Mouse (Mus musculus) C2C12 (cell line): ENCODE results near the gene Rapgefl1. TPM values are rescaled to one million over a fixed set of nuclear protein-coding genes. Genes with fewer than 3 reads are reported as not detected.
"Not testable (repeated sequence)": the region's sequence is repeated elsewhere in the genome, so short reads cannot be mapped to it uniquely, and the experiment has no call there.

Experiments used
- H3K27me3 ChIP-seq: one replicate; pipeline ENCODE4 v1.6.1; 2011; ENCODE audit not compliant: control insufficient read depth, insufficient read depth, insufficient read length
- H3K36me3 ChIP-seq: one replicate; pipeline ENCODE4 v1.6.1; 2011; ENCODE audit not compliant: control insufficient read depth, insufficient read depth
- H3K4me3 ChIP-seq: one replicate; pipeline ENCODE4 v1.5.1; 2011; ENCODE audit warnings: mild to moderate bottlenecking, control low read depth; ENCODE audit not compliant: poor library complexity, insufficient read depth, severe bottlenecking
- H3K79me2 ChIP-seq: one replicate; pipeline ENCODE4 v1.6.1; 2011; ENCODE audit not compliant: control insufficient read depth, insufficient read depth
- H3K79me3 ChIP-seq: one replicate; pipeline ENCODE4 v1.6.1; 2011; ENCODE audit warnings: low read depth, control low read depth
- H3ac ChIP-seq: one replicate; pipeline ENCODE3; 2011; ENCODE audit warnings: low read depth; ENCODE audit not compliant: control insufficient read depth, insufficient read length
- CEBPB ChIP-seq: IDR thresholded peaks from one replicate; pipeline ENCODE4 v1.6.1; 2011; ENCODE audit warnings: low read depth, mild to moderate bottlenecking, control low read depth, moderate library complexity
- CTCF ChIP-seq: IDR thresholded peaks from one replicate; pipeline ENCODE4 v1.5.1; 2011; ENCODE audit not compliant: control insufficient read depth, insufficient read depth, insufficient read length
- FOSL1 ChIP-seq: IDR thresholded peaks from one replicate; pipeline ENCODE4 v1.8.0; 2011; ENCODE audit warnings: mild to moderate bottlenecking, low read length; ENCODE audit not compliant: poor library complexity, insufficient read depth, severe bottlenecking
- MAX ChIP-seq: IDR thresholded peaks from one replicate; pipeline ENCODE4 v1.6.1; 2011; ENCODE audit warnings: mild to moderate bottlenecking, control low read depth
- MYOD1 ChIP-seq: IDR thresholded peaks from one replicate; pipeline ENCODE4 v1.6.1; 2011; ENCODE audit warnings: low read depth; ENCODE audit not compliant: control insufficient read depth, insufficient read length
- MYOG ChIP-seq: IDR thresholded peaks from one replicate; pipeline ENCODE4 v1.6.1; 2011; ENCODE audit not compliant: control insufficient read depth, insufficient read length; ENCODE audit errors: extremely low read depth
- USF1 ChIP-seq: IDR thresholded peaks from one replicate; pipeline ENCODE4 v1.6.1; 2011; ENCODE audit warnings: low read depth, mild to moderate bottlenecking, control low read depth, moderate library complexity
- polyA plus RNA-seq: library from polyadenylated mRNA; unstranded; fragments of >200 nt; fragmentation: generic; extraction: Trizol; gene quantifications from one replicate; pipeline ENCODE4 v1.2.1, GENCODE M21; 2012; ENCODE audit warnings: missing spikeins

The Rapgefl1 gene
- polyA plus RNA-seq, 1 experiment: 0.66 TPM

DNA sequence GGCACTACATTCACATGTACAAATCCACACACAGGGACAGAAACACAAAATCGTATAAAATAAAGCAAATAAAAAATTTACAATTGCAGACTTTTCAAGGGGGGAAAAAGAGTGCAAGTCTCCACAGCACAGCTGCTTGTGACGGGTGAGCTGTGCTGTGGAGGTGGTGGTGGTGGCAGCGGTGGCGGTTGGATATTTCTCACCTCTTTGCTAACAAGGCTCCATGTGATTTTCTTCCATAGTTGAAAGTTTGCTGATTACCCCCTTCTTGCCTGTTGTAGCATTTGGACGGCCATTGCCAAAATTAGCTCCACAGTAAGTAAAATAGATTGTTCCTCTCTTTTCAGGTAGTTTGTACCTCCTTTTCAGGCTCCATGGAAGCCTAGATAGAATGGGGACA is 32.0 kb upstream of the Rapgefl1 start, which contains the start of gene Casc3:
Casc3 (plus strand) TSS at position 301 of the 400 bp plus-strand sequence.
- peaks cover 32% of the 10 kb centered on the region for H3K79me2 ChIP-seq
- H3K27me3 ChIP-seq: no peaks in the 10 kb centered on the region
- H3K36me3 ChIP-seq: peaks cover 85% of the 10 kb centered on the region
- H3K79me3 ChIP-seq: peaks cover 20% of the 10 kb centered on the region
- no peak within 1 kb of the TSS for H3K4me3 ChIP-seq
- no peak for TF ChIP-seq USF1
- no peak for TF ChIP-seq MYOD1
- no peak for TF ChIP-seq CTCF
- no peak for TF ChIP-seq MYOG
- H3ac ChIP-seq: no peak within 1 kb of the TSS

DNA sequence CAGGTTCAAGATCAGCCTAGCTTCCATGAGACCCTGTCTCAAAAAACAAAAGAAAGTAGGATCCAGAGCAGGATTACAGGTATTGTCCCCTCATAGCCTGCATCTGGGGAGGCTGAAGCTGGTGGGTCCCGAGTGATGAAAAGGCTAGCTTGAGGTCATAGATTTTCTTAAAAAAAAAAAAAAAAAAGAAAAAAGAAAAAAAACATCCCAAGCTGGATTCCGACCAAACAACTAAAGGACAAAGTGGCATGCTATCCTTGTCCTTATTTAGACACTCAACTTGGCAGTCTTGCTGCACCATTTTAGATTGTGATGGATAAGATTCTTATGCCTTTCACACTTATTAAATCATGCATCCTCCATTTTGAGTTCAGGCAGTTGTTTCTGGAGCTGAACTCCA is 28.2 kb upstream of the Rapgefl1 start:
- Histone ChIP-seq H3K27me3 (no peaks in the 10 kb centered on the region), H3ac (no peak overlapping the region), H3K79me2 (peaks cover 46% of the 10 kb centered on the region), H3K4me3 (no peak overlapping the region), H3K79me3 (peaks cover 36% of the 10 kb centered on the region), H3K36me3 (peaks cover 73% of the 10 kb centered on the region)
- TF ChIP-seq USF1: no peak
- no peak for TF ChIP-seq CTCF
- no peak for TF ChIP-seq FOSL1
- TF ChIP-seq MAX: no peak
- TF ChIP-seq CEBPB: no peak
- no peak for TF ChIP-seq MYOD1
- no peak for TF ChIP-seq MYOG

DNA sequence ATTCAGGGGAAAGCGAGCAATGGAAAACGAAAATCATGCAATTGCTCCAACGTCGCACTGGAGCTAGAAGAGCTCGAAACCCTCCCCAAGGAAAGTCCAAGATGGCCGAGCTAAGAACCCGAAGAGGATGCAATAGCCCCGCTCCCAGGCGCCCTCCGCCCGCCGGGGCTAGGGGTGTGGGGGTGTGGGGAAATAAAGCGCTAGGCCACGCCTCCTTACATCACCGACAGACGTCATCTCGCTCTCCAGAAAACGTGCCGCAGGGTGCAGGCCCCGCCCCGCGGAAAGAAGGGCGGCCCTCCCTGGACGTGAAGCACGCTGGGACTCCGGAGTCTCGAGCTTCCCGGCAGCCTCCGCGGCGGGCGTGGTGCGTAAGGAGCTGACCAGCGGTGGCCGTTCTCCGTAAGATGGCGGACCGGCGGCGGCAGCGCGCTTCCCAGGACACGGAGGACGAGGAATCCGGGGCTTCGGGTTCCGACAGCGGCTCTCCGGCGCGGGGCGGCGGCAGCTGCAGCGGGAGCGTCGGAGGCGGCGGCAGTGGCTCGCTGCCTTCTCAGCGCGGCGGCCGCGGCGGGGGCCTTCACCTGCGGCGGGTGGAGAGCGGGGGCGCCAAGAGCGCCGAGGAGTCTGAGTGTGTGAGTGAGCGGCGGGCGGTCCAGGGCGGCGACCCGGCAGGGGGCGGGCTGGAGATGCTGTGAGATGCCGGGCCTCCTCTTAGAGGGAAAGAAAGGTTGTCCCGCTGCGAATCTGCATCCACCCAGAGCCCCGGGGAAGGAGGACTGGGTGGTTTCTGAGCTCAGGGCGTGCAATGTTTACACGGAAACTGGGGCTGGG is 26.9 kb upstream of the Rapgefl1 start:
- Histone ChIP-seq H3K79me3 (peaks cover 48% of the 10 kb centered on the region), H3K36me3 (peaks cover 71% of the 10 kb centered on the region), H3K4me3 (peak overlapping the region; percentile 79), H3ac (peak overlapping the region; percentile 98), H3K79me2 (peaks cover 50% of the 10 kb centered on the region), H3K27me3 (no peaks in the 10 kb centered on the region)
- TF ChIP-seq FOSL1: no peak
- TF ChIP-seq MAX: peak; percentile 83

DNA sequence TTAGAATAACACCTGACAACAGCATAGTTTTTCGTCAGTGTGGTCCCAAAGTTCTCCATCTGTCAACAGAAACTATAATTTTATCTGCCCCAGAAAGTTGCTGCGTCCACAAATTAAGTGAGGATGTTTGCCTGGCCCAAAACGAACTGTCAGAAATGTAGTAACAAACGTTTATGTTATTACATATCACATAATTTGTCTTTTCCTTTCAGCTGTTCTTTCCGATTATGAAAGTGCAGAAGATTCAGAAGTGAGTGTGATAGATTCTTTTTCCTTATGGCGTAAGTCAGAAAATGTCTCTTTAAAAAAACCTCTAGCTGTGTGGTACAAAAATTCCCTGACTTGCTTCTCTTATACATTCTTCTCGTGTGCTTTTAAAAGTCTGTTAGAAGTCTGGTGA is 25.9 kb upstream of the Rapgefl1 start:
- Histone ChIP-seq H3K4me3 (peak overlapping the region; percentile 79), H3ac (peak overlapping the region; percentile 98), H3K27me3 (no peaks in the 10 kb centered on the region), H3K79me3 (peaks cover 57% of the 10 kb centered on the region), H3K36me3 (peaks cover 70% of the 10 kb centered on the region), H3K79me2 (peaks cover 60% of the 10 kb centered on the region)
- no peak for TF ChIP-seq FOSL1
- TF ChIP-seq CTCF: no peak
- TF ChIP-seq MYOG: no peak
- TF ChIP-seq CEBPB: no peak
- no peak for TF ChIP-seq MYOD1
- no peak for TF ChIP-seq USF1
- TF ChIP-seq MAX: no peak

DNA sequence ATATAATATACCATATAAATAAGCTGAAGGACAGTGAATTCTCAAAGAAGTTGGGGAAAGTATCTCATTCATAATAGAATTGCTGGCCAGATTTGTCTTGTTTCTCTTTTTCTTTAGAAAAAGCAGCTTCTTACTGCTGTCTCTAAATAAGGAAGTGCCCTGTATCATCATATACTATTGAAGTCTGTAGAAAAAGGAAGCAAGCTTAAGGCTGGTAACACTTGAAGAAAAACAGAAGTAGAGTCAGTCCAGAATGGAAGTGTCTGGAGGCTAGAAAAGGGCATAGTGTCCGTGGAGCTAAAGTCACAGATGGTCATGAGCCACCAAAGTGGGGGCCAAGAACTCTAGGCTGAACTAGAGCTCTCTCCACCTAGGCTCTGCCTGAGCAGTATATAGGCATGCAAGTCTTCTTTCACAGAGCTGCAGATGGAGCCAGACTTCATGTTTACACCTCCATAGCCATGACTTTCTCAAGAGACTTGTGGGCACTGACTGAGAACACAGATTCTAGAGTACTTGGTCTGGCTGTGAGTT is 19.8 kb upstream of the Rapgefl1 start:
- Histone ChIP-seq H3ac (no peak overlapping the region), H3K36me3 (peaks cover 87% of the 10 kb centered on the region), H3K79me2 (peaks cover 95% of the 10 kb centered on the region), H3K27me3 (no peaks in the 10 kb centered on the region), H3K79me3 (peaks cover 65% of the 10 kb centered on the region), H3K4me3 (no peak overlapping the region)
- TF ChIP-seq MYOG (no peak), MYOD1 (no peak), FOSL1 (no peak), CTCF (no peak), CEBPB (no peak), USF1 (no peak), MAX (no peak)

DNA sequence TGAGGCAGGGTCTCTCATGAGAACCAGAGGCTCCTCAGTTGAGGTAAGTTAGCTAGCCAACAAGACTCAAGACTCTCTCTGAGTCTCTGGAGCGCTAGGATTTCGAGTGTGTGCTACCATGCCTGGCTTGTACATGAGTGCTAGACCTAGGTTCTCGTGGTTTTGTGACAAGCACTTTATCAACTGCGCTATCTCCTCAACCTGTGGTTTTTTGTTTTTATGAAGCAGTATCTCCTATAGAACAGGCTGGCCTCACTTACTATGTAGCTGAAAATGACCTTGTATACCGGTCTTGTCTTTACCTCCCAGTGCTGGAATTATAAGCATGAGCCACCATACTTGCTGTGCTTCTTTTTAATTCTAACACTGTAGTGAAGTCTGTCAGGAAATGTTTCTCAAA is 15.6 kb upstream of the Rapgefl1 start:
- H3ac ChIP-seq: no peak overlapping the region
- no peaks in the 10 kb centered on the region for H3K27me3 ChIP-seq
- peaks cover 58% of the 10 kb centered on the region for H3K79me3 ChIP-seq
- no peak for TF ChIP-seq USF1
- TF ChIP-seq FOSL1: no peak
- no peak for TF ChIP-seq MYOD1
- no peak for TF ChIP-seq CTCF
- TF ChIP-seq MYOG: no peak
- TF ChIP-seq MAX: no peak
- no peak for TF ChIP-seq CEBPB
- H3K4me3 ChIP-seq: no peak overlapping the region
- peaks cover 91% of the 10 kb centered on the region for H3K79me2 ChIP-seq
- H3K36me3 ChIP-seq: peaks cover 92% of the 10 kb centered on the region

DNA sequence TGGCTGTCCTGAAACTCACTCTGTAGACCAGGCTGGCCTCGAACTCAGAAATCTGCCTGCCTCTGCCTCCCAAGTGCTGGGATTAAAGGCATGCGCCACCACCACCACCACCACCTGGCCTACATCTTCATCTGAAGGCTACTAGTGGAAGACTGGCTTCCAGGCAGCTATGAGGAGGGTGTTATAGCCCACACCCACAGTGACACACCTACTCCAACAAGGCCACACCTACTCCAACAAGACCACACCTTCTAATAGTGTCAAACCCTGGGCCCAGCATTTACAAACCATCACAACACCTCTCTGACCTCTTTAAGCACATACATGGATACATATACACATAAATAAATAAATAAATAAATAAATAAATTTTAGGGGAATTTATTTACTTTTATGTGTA is 10.5 kb upstream of the Rapgefl1 start:
- H3K27me3 ChIP-seq, H3ac ChIP-seq, H3K4me3 ChIP-seq: not testable (repeated sequence)
- peaks cover 93% of the 10 kb centered on the region for H3K36me3 ChIP-seq
- peaks cover 31% of the 10 kb centered on the region for H3K79me3 ChIP-seq
- peaks cover 47% of the 10 kb centered on the region for H3K79me2 ChIP-seq
